Mouse (Mus musculus): ENCODE results near the gene Prrx2.

Gene Prrx2

GRCm38 (mm10) chr2:30834373-30835022 is at the start of gene Prrx2:
Gene Prrx2, plus strand, starts transcription at chr2:30834972.
- DNase-seq (ENCODE audit: low spot score) = no peak

GRCm38 (mm10) chr2:30787466-30787865 is 47.3 kb upstream of the Prrx2 start:
- DNase-seq (ENCODE audit: low spot score) = no peak

- no peak for DNase-seq (ENCODE audit: low spot score)
These were observed 42.7 kb upstream of the Prrx2 start for GRCm38 (mm10) chr2:30792061-30792460.

- DNase-seq (ENCODE audit: low spot score) = peak; percentile 98
These were observed 40.3 kb upstream of the Prrx2 start for GRCm38 (mm10) chr2:30794179-30795108.

GRCm38 (mm10) chr2:30795271-30795888 is 39.4 kb upstream of the Prrx2 start:
- DNase-seq (ENCODE audit: low spot score) = no peak

DNA sequence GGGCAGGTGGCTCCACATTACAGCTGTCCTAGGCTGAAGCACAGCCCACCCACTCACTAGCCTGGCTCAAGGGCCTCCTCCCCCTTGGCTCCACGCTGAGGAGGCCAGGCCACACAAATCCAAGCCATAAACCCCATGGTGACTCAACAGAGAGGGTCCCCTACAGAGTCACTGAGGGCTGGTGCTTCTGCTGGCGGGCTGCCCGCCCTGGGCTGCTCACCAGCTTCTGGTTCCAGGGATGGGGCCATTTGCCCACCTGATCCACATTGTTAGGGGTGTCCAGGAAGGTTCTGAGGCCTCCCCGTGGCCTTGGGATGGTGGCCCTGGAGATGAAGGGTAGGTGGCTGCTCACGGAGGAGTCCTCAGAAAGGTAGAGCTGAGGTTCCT is 38.9 kb upstream of the Prrx2 start:
- no peak for DNase-seq (ENCODE audit: low spot score)

DNA sequence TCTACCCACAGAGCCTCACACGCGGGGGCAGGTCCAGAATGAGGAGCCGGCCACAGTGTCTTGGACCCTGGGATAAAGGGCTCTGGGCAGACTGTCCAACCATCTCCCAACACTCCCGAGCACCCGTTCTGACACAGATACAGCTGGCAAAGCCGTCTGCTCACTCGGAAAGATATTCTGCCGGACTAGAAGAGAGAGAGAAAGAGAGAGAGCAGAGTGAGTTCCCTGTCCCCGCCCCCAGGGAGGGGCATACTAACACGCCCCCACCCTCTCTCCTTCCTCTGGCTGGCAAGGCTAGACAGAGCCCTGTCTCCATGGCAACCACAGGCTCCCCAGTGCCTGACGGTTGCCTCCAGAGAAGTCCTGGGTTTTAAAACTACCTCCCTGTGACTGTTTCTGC is 38.4 kb upstream of the Prrx2 start:
- peak; percentile 83 for DNase-seq (ENCODE audit: low spot score)

DNA sequence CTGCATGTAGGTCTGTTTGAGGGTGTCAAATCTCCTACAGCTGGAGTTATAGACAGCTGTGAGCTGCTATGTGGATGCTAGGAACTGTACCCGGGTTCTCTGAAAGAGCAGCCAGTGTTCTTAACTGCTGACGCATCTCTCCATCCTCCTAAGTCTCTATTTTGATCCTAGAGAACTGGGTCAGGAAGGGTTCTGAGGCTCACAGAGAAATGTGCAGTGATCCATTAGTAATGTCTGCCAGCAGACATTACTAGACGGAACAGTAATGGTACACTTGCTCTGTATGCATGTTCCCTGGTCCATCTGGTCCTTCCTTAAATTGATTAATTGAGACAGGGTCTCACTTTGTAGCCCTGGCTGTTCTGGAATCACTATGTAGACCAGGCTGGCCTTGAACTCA is 35.3 kb upstream of the Prrx2 start:
- DNase-seq (ENCODE audit: low spot score) = no peak

- no peak for DNase-seq (ENCODE audit: low spot score)
These were observed 34.1 kb upstream of the Prrx2 start for GRCm38 (mm10) chr2:30800671-30801066.

GRCm38 (mm10) chr2:30801067-30801852 is 33.5 kb upstream of the Prrx2 start:
- no peak for DNase-seq (ENCODE audit: low spot score)

- no peak for DNase-seq (ENCODE audit: low spot score)
These were observed 31.2 kb upstream of the Prrx2 start, which contains the start of gene 1700001O22Rik for GRCm38 (mm10) chr2:30803604-30804003. Gene 1700001O22Rik, minus strand, starts transcription at chr2:30803661.

DNA sequence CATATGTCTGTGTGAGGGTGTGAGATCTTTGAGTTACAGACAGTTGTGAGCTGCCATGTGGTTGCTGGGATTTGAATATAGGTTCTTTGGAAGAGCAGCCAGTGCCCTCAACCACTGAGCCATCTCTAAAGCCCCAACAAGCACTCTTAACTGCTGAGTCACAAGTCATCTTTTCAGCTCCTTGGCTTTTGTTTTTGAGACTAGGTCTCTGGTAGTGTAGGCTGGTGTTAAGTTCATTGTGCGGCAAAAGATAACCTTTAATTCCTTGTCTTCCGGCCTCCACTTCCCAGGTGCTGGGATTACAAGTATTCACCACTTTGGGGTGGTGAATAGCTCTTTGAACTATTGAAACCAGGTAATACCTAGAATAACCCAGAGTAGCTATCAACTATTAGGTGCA is 28.8 kb upstream of the Prrx2 start:
- DNase-seq (ENCODE audit: low spot score) = no peak

DNA sequence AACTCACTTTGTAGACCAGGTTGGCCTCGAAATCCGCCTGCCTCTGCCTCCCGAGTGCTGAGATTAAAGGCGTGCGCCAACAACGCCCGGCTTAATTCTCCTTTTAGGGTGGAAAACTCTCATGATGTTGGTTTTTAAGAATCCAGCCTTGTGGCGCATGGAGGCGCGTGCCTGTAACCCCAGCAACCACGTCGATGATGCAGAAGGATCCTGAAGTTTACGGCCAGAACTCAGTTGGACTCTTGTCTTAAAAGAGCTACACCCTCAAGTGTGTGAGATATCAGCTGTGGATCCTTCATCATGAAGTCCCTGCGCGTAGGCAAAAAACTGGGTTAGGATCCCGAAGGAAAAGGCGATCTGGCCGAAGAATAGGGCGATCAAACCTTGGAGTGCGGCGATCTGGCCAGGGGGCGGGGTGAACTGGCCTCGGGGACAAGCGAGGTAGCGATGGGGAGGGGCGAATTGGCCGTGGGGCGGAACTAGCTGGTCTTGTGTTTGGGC is 27.6 kb upstream of the Prrx2 start:
- DNase-seq (ENCODE audit: low spot score) = no peak

DNA sequence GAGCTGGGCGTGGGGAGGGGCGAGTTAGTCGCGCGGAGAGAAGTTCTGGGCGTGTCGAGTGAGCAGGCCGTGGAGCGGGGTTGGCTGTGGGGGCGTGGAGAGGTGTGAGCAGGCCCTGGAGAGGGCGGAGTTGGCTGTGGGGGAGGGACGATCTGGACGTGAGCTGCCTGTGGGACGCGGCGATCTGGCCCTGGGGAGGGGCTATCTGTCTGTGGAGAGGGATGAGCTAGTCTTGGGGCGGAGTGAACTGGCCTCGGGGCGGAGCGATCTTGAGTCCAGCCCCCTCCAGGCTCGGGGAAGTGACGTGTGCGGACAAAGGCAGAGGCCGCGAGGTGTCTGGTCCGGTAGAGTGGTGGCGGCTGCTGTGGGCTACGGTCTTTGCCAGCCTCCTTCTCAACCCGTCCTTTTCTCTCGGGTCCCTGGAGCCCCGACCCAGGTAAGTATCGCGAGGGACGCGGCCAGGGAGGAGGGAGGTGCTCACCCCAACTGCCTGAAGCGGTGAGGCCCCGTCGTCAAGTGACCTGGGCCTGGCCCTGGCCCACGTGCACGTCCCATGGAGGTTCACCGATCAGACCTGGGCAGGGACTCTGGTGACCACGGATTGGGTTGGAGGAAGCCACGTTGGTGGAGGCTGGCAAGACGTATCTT is 27.0 kb upstream of the Prrx2 start, which contains the start of gene Ntmt1:
TSS of gene Ntmt1 (plus strand) at position 179 of the 648 bp plus-strand sequence.
- peak; percentile 100 for DNase-seq (ENCODE audit: low spot score)

DNA sequence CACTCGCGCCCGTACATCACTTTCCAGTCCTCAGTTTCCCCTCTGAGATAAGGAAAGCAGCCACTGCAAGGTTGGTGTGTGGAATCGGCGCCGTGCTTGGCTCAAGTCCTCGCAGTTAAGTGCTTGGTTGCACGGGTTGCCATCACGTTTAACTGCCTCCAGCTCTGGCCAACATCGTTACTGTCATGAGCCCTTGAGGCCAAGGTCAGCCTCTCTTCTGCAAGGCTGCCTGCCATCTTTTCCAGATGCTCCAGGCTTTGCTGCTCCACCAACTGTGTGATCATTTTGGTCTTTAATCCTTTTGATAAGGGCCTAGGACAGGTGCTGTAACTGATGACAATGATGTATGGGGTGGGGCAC is 26.5 kb upstream of the Prrx2 start:
- DNase-seq (ENCODE audit: low spot score) = no peak

- DNase-seq (ENCODE audit: low spot score) = no peak
These were observed 25.3 kb upstream of the Prrx2 start for GRCm38 (mm10) chr2:30809503-30809902.

DNA sequence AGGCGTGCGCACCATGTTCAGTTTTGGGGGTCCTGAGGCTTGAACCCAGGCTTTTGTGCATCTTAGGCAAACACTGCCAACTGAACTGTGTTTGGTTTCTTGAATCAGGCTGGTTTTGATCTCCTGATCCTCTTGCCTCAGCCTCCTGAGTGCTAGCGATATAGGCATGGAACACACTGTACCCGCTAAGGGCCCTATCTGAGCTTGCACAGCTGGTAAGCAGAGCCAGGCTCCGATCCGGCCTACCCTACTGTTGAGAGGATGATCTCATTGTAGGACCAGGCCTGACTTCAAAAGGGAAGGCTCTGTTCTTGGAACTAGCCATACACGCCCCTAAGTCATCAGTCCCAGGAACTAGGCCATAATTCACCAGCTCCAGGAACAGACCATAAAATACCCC is 24.2 kb upstream of the Prrx2 start:
- DNase-seq (ENCODE audit: low spot score) = no peak

DNA sequence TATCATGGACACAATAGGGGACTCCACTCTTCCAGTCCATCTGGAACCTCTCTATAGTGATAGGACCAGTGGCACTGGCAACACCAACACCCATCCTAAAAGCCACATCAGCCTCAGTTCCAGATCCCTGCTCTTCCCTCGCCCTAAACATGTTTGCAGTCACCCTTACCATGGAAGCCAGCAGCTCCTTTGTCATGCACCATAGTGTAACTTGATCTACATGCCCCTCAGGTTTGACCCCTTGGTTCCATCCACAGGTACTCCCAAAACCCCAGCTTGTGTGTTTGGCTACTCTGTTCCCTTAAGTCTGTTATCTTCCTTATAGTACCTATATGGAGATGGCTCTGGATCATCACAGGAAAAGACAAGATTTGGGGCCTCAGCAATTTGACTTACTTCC is 18.4 kb upstream of the Prrx2 start:
- no peak for DNase-seq (ENCODE audit: low spot score)

DNA sequence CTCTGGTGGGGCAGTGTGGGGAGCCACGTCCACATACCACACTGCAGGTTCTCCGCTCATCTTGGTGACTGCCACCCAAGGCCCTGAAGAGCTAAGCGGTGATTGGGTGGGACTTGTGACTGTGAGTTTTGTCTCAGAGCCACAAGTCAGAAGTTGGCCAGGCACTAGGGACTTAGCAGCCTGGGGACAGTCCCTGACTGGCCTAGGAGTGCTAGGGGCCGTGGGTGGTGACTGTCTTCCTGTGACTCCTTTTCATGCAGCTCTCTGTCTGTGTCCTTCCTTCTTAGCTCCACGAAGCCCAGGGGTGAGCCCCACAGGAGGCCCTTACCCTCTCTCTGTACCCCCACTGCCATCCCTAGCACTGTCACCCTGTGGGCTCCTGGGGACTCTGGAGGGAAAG is 14.9 kb upstream of the Prrx2 start:
- no peak for DNase-seq (ENCODE audit: low spot score)

DNA sequence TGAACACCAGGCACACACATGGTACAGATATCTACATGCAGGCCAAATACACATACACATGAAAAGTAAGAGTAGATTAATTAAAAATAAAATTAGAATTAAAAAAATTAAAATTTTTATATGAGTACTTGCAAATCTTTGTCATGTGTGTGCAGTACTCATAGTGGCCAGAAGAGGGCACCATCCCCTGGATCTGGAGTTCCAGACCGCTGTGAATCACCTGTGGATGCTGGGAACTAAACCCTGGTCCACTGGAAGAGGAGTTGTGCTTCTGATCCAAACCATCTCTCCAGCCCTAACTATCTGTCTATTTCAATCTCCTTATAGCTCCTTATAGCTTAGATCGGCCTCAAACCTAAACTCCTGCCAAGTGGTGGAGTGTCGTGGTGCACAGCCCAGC is 13.7 kb upstream of the Prrx2 start:
- DNase-seq (ENCODE audit: low spot score) = no peak

- no peak for DNase-seq (ENCODE audit: low spot score)
These were observed 12.3 kb upstream of the Prrx2 start for GRCm38 (mm10) chr2:30822460-30822859.
